Mouse (Mus musculus): ENCODE measurements at regions not wholly inside any gene's neighbourhood (a gene's known extent, or its start where the extent isn't known, plus 50 kb on each side); places are given as distances from the start of the nearest gene placed in this dataset.
A peak's percentile ranks its signal among the peaks of the same experiment; 100 is the strongest.
"Not testable (repeated sequence)": the region's sequence is repeated elsewhere in the genome, so short reads cannot be mapped to it uniquely, and the experiment has no call there.

- no peaks in the 10 kb centered on the region for H3K9me3 ChIP-seq (ENCODE audit: control insufficient read depth, low read length)
- H3K9ac ChIP-seq (ENCODE audit: low read length) = no peak overlapping the region
- DNase-seq (ENCODE audit: low spot score) (no peak), ATAC-seq (replicated peaks; ENCODE audit: low FRiP score) (no peak)
- H3K4me2 ChIP-seq (ENCODE audit: low read depth, low read length, severe bottlenecking) = no peak overlapping the region
- no peak overlapping the region for H3K27ac ChIP-seq (ENCODE audit: low read depth, low read length)
- H3K27me3 ChIP-seq (ENCODE audit: control insufficient read depth, insufficient read depth, low read length) = no peaks in the 10 kb centered on the region
- H3K4me1 ChIP-seq (replicated peaks; ENCODE audit: control insufficient read depth, insufficient read depth, low read length) = no peaks in the 10 kb centered on the region
- 90% methylated on average over 8 of the region's 8 CpGs for WGBS
- H3K4me3 ChIP-seq (ENCODE audit: low read depth, low read length) = no peak overlapping the region
- no peaks in the 10 kb centered on the region for H3K36me3 ChIP-seq (ENCODE audit: control insufficient read depth, insufficient read depth, low read length)
Measured at GRCm38 (mm10) chr14:17045426-17046132, 226.6 kb upstream of the Rarb start.

- WGBS = 44% methylated on average over 4 of the region's 4 CpGs
- no peak for DNase-seq (ENCODE audit: low spot score)
- ATAC-seq (replicated peaks; ENCODE audit: low FRiP score) = peak; percentile 56; the same call in 1 of the 2 replicates
Measured at GRCm38 (mm10) chr14:17020603-17021356, 201.8 kb upstream of the Rarb start.

GRCm38 (mm10) chr14:17012931-17013330, 194.0 kb upstream of the Rarb start:
- H3K36me3 ChIP-seq (ENCODE audit: control insufficient read depth, insufficient read depth, low read length) = no peaks in the 10 kb centered on the region
- no peaks in the 10 kb centered on the region for H3K9me3 ChIP-seq (ENCODE audit: control insufficient read depth, low read length)
- no peak overlapping the region for H3K9ac ChIP-seq (ENCODE audit: low read length)
- H3K27ac ChIP-seq (ENCODE audit: low read depth, low read length) = no peak overlapping the region
- H3K4me3 ChIP-seq (ENCODE audit: low read depth, low read length) = no peak overlapping the region
- H3K4me2 ChIP-seq (ENCODE audit: low read depth, low read length, severe bottlenecking) = no peak overlapping the region
- H3K4me1 ChIP-seq (replicated peaks; ENCODE audit: control insufficient read depth, insufficient read depth, low read length) = no peaks in the 10 kb centered on the region
- no peaks in the 10 kb centered on the region for H3K27me3 ChIP-seq (ENCODE audit: control insufficient read depth, insufficient read depth, low read length)
- DNase-seq (ENCODE audit: low spot score) (no peak), ATAC-seq (replicated peaks; ENCODE audit: low FRiP score) (no peak)
- 76% methylated on average over 1 of the region's 1 CpGs for WGBS

More at GRCm38 (mm10) chr14:17020603-17021356, 201.8 kb upstream of the Rarb start:
- H3K9me3 ChIP-seq (ENCODE audit: control insufficient read depth, low read length) = no peaks in the 10 kb centered on the region
- no peak overlapping the region for H3K9ac ChIP-seq (ENCODE audit: low read length)
- H3K4me2 ChIP-seq (ENCODE audit: low read depth, low read length, severe bottlenecking) = no peak overlapping the region
- no peaks in the 10 kb centered on the region for H3K4me1 ChIP-seq (replicated peaks; ENCODE audit: control insufficient read depth, insufficient read depth, low read length)
- H3K36me3 ChIP-seq (ENCODE audit: control insufficient read depth, insufficient read depth, low read length) = no peaks in the 10 kb centered on the region
- H3K27me3 ChIP-seq (ENCODE audit: control insufficient read depth, insufficient read depth, low read length) = no peaks in the 10 kb centered on the region
- no peak overlapping the region for H3K27ac ChIP-seq (ENCODE audit: low read depth, low read length)
- H3K4me3 ChIP-seq (ENCODE audit: low read depth, low read length) = no peak overlapping the region

- H3K36me3 ChIP-seq (ENCODE audit: control insufficient read depth, insufficient read depth, low read length) = no peaks in the 10 kb centered on the region
- H3K4me1 ChIP-seq (replicated peaks; ENCODE audit: control insufficient read depth, insufficient read depth, low read length) = no peaks in the 10 kb centered on the region
- DNase-seq (ENCODE audit: low spot score) (no peak), ATAC-seq (replicated peaks; ENCODE audit: low FRiP score) (no peak)
- no peaks in the 10 kb centered on the region for H3K27me3 ChIP-seq (ENCODE audit: control insufficient read depth, insufficient read depth, low read length)
- no peaks in the 10 kb centered on the region for H3K9me3 ChIP-seq (ENCODE audit: control insufficient read depth, low read length)
- H3K4me3 ChIP-seq (ENCODE audit: low read depth, low read length) = no peak overlapping the region
- H3K9ac ChIP-seq (ENCODE audit: low read length) = no peak overlapping the region
- H3K27ac ChIP-seq (ENCODE audit: low read depth, low read length) = no peak overlapping the region
- H3K4me2 ChIP-seq (ENCODE audit: low read depth, low read length, severe bottlenecking) = no peak overlapping the region
- 81% methylated on average over 1 of the region's 1 CpGs for WGBS
Measured at GRCm38 (mm10) chr14:17012200-17012599, 193.2 kb upstream of the Rarb start.

GRCm38 (mm10) chr14:17005194-17006018, 186.4 kb upstream of the Rarb start:
- no peak overlapping the region for H3K27ac ChIP-seq (ENCODE audit: low read depth, low read length)
- DNase-seq (ENCODE audit: low spot score) (no peak), ATAC-seq (replicated peaks; ENCODE audit: low FRiP score) (no peak)
- H3K27me3 ChIP-seq (ENCODE audit: control insufficient read depth, insufficient read depth, low read length) = no peaks in the 10 kb centered on the region
- H3K9me3 ChIP-seq (ENCODE audit: control insufficient read depth, low read length) = no peaks in the 10 kb centered on the region
- no peaks in the 10 kb centered on the region for H3K36me3 ChIP-seq (ENCODE audit: control insufficient read depth, insufficient read depth, low read length)
- H3K4me3 ChIP-seq (ENCODE audit: low read depth, low read length) = no peak overlapping the region
- 90% methylated on average over 8 of the region's 8 CpGs for WGBS
- H3K4me2 ChIP-seq (ENCODE audit: low read depth, low read length, severe bottlenecking) = no peak overlapping the region
- no peak overlapping the region for H3K9ac ChIP-seq (ENCODE audit: low read length)
- H3K4me1 ChIP-seq (replicated peaks; ENCODE audit: control insufficient read depth, insufficient read depth, low read length) = no peaks in the 10 kb centered on the region

GRCm38 (mm10) chr14:17004714-17005113, 185.8 kb upstream of the Rarb start:
- Histone ChIP-seq H3K36me3 (ENCODE audit: control insufficient read depth, insufficient read depth, low read length) (no peaks in the 10 kb centered on the region), H3K9ac (ENCODE audit: low read length) (no peak overlapping the region), H3K4me2 (ENCODE audit: low read depth, low read length, severe bottlenecking) (no peak overlapping the region), H3K4me1 (replicated peaks; ENCODE audit: control insufficient read depth, insufficient read depth, low read length) (no peaks in the 10 kb centered on the region), H3K4me3 (ENCODE audit: low read depth, low read length) (no peak overlapping the region), H3K9me3 (ENCODE audit: control insufficient read depth, low read length) (no peaks in the 10 kb centered on the region), H3K27ac (ENCODE audit: low read depth, low read length) (no peak overlapping the region), H3K27me3 (ENCODE audit: control insufficient read depth, insufficient read depth, low read length) (no peaks in the 10 kb centered on the region)
- 84% methylated on average over 1 of the region's 1 CpGs for WGBS
- DNase-seq (ENCODE audit: low spot score) (no peak), ATAC-seq (replicated peaks; ENCODE audit: low FRiP score) (no peak)

GRCm38 (mm10) chr14:16996716-16997115, 177.8 kb upstream of the Rarb start:
- Histone ChIP-seq H3K4me3 (ENCODE audit: low read depth, low read length) (no peak overlapping the region), H3K9me3 (ENCODE audit: control insufficient read depth, low read length) (no peaks in the 10 kb centered on the region), H3K36me3 (ENCODE audit: control insufficient read depth, insufficient read depth, low read length) (no peaks in the 10 kb centered on the region), H3K4me2 (ENCODE audit: low read depth, low read length, severe bottlenecking) (no peak overlapping the region), H3K4me1 (replicated peaks; ENCODE audit: control insufficient read depth, insufficient read depth, low read length) (no peaks in the 10 kb centered on the region), H3K9ac (ENCODE audit: low read length) (no peak overlapping the region), H3K27me3 (ENCODE audit: control insufficient read depth, insufficient read depth, low read length) (no peaks in the 10 kb centered on the region), H3K27ac (ENCODE audit: low read depth, low read length) (no peak overlapping the region)
- no peak for ATAC-seq (replicated peaks; ENCODE audit: low FRiP score)
- 63% methylated on average over 2 of the region's 2 CpGs for WGBS
- DNase-seq (ENCODE audit: low spot score) = no peak

- H3K4me3 ChIP-seq (ENCODE audit: low read depth, low read length); DNase-seq (ENCODE audit: low spot score); H3K27ac ChIP-seq (ENCODE audit: low read depth, low read length); H3K27me3 ChIP-seq (ENCODE audit: control insufficient read depth, insufficient read depth, low read length); H3K9ac ChIP-seq (ENCODE audit: low read length); H3K4me2 ChIP-seq (ENCODE audit: low read depth, low read length, severe bottlenecking); ATAC-seq (replicated peaks; ENCODE audit: low FRiP score); H3K4me1 ChIP-seq (replicated peaks; ENCODE audit: control insufficient read depth, insufficient read depth, low read length); H3K9me3 ChIP-seq (ENCODE audit: control insufficient read depth, low read length); H3K36me3 ChIP-seq (ENCODE audit: control insufficient read depth, insufficient read depth, low read length): not testable (repeated sequence)
- 71% methylated on average over 1 of the region's 2 CpGs for WGBS
Measured at GRCm38 (mm10) chr14:16970911-16971310, 152.0 kb upstream of the Rarb start.
